Mouse (Mus musculus) neural tube, embryonic 14.5 days (tissue): ENCODE results near the gene Trabd2b. TPM values are rescaled to one million over a fixed set of nuclear protein-coding genes. Genes with fewer than 3 reads are reported as not detected.

Experiments used
- ATAC-seq: fragments of 200-750 bp; cut with Nextera tagmentation; 2 replicates; pipeline ENCODE4 v1.8.0; 2017; ENCODE audit warnings: low read depth, mild to moderate bottlenecking, moderate TSS enrichment, moderate library complexity
- H3K27ac ChIP-seq: fragments of 300-500 bp; sonication (generic); 2 replicates; pipeline ENCODE4 v1.5.1; 2014; ENCODE audit warnings: low read depth, mild to moderate bottlenecking, control low read depth, low read length, moderate library complexity, mixed read lengths
- H3K27me3 ChIP-seq: fragments of 300-500 bp; sonication (generic); 2 replicates; pipeline ENCODE4 v1.6.1; 2014; ENCODE audit warnings: low read length; ENCODE audit not compliant: control insufficient read depth, insufficient read depth
- H3K36me3 ChIP-seq: fragments of 300-500 bp; sonication (generic); 2 replicates; pipeline ENCODE4 v1.6.1; 2014; ENCODE audit warnings: low read length, mixed read lengths; ENCODE audit not compliant: control insufficient read depth, insufficient read depth
- H3K4me1 ChIP-seq: fragments of 300-500 bp; sonication (generic); 2 replicates; pipeline ENCODE4 v1.6.1; 2014; ENCODE audit warnings: low read length; ENCODE audit not compliant: control insufficient read depth, insufficient read depth
- H3K4me2 ChIP-seq: fragments of 300-500 bp; sonication (generic); 2 replicates; pipeline ENCODE4 v1.6.1; 2014; ENCODE audit warnings: mild to moderate bottlenecking, low read depth, low read length, control low read depth
- H3K4me3 ChIP-seq: fragments of 300-500 bp; sonication (generic); 2 replicates; pipeline ENCODE4 v1.5.1; 2014; ENCODE audit warnings: low read depth, low read length, control low read depth, mixed read lengths
- H3K9ac ChIP-seq: fragments of 300-500 bp; sonication (generic); replicated peaks from 2 replicates; pipeline ENCODE4 v1.6.1; 2014; ENCODE audit warnings: low read depth, mild to moderate bottlenecking, control low read depth, low read length, mixed read lengths
- H3K9me3 ChIP-seq: fragments of 300-500 bp; sonication (generic); 2 replicates; pipeline ENCODE4 v1.6.1; 2016; ENCODE audit warnings: low read length; ENCODE audit not compliant: control insufficient read depth
- WGBS: fragments of 180-500 bp; shearing (Covaris S2); extraction: QIAGEN DNeasy Blood & Tissue Kit; methylation state at CpG from one replicate; pipeline ENCODE4 v1.1.7; 2014; 5-methylcytosine and 5-hydroxymethylcytosine counted together
- polyA plus RNA-seq: library from polyadenylated mRNA; unstranded; fragments of >200 nt; fragmentation: Nextera tagmentation; extraction: Ambion mirVana; gene quantifications from 2 replicates; pipeline ENCODE4 v1.2.1, GENCODE M21; 2014

Gene Trabd2b
- polyA plus RNA-seq, 1 experiment from 2014 or later = 0.56 TPM

GRCm38 (mm10) chr4:114386395-114386811 lies 20.1 kb upstream of the Trabd2b start:
- H3K9ac ChIP-seq = no peak overlapping the region
- no peaks in the 10 kb centered on the region for H3K36me3 ChIP-seq
- no peaks in the 10 kb centered on the region for H3K27me3 ChIP-seq
- 47% methylated on average over 2 of the region's 2 CpGs for WGBS
- no peaks in the 10 kb centered on the region for H3K9me3 ChIP-seq
- H3K27ac ChIP-seq = no peak overlapping the region
- no peak overlapping the region for H3K4me3 ChIP-seq
- no peak overlapping the region for H3K4me2 ChIP-seq
- H3K4me1 ChIP-seq = no peaks in the 10 kb centered on the region
- no peak for ATAC-seq

- H3K27ac ChIP-seq = no peak overlapping the region
- no peak overlapping the region for H3K4me2 ChIP-seq
- H3K4me3 ChIP-seq = no peak overlapping the region
- no peak overlapping the region for H3K9ac ChIP-seq
- no peaks in the 10 kb centered on the region for H3K27me3 ChIP-seq
- no peaks in the 10 kb centered on the region for H3K9me3 ChIP-seq
- ATAC-seq = no peak
- no peaks in the 10 kb centered on the region for H3K4me1 ChIP-seq
- no peaks in the 10 kb centered on the region for H3K36me3 ChIP-seq
- WGBS = 87% methylated on average over 2 of the region's 2 CpGs
Measured at GRCm38 (mm10) chr4:114387527-114388135, 18.9 kb upstream of the Trabd2b start.

- Histone ChIP-seq H3K4me2 (no peak overlapping the region), H3K4me1 (no peaks in the 10 kb centered on the region), H3K27ac (no peak overlapping the region), H3K9ac (no peak overlapping the region), H3K9me3 (no peaks in the 10 kb centered on the region), H3K36me3 (no peaks in the 10 kb centered on the region), H3K27me3 (no peaks in the 10 kb centered on the region), H3K4me3 (no peak overlapping the region)
- no peak for ATAC-seq
- WGBS = 87% methylated on average over 3 of the region's 3 CpGs
Measured at GRCm38 (mm10) chr4:114388306-114388705, 18.2 kb upstream of the Trabd2b start.

GRCm38 (mm10) chr4:114389653-114390052 lies 16.9 kb upstream of the Trabd2b start:
- no peaks in the 10 kb centered on the region for H3K9me3 ChIP-seq
- no peaks in the 10 kb centered on the region for H3K4me1 ChIP-seq
- H3K27ac ChIP-seq = no peak overlapping the region
- no peak overlapping the region for H3K4me2 ChIP-seq
- no peak overlapping the region for H3K4me3 ChIP-seq
- H3K36me3 ChIP-seq = no peaks in the 10 kb centered on the region
- H3K9ac ChIP-seq = no peak overlapping the region
- no peak for ATAC-seq
- H3K27me3 ChIP-seq = no peaks in the 10 kb centered on the region

- Histone ChIP-seq H3K9ac (no peak overlapping the region), H3K9me3 (no peaks in the 10 kb centered on the region), H3K4me3 (no peak overlapping the region), H3K36me3 (no peaks in the 10 kb centered on the region), H3K27me3 (no peaks in the 10 kb centered on the region), H3K4me1 (no peaks in the 10 kb centered on the region), H3K27ac (no peak overlapping the region), H3K4me2 (no peak overlapping the region)
- no peak for ATAC-seq
Measured at GRCm38 (mm10) chr4:114397625-114398024, 8.9 kb upstream of the Trabd2b start.

- no peak for ATAC-seq
- no peaks in the 10 kb centered on the region for H3K27me3 ChIP-seq
- 58% methylated on average over 3 of the region's 3 CpGs for WGBS
- H3K9me3 ChIP-seq = no peaks in the 10 kb centered on the region
- H3K27ac ChIP-seq = no peak overlapping the region
- H3K4me2 ChIP-seq = no peak overlapping the region
- no peaks in the 10 kb centered on the region for H3K36me3 ChIP-seq
- H3K4me1 ChIP-seq = no peaks in the 10 kb centered on the region
- H3K9ac ChIP-seq = no peak overlapping the region
- no peak overlapping the region for H3K4me3 ChIP-seq
Measured at GRCm38 (mm10) chr4:114399821-114400220, 6.7 kb upstream of the Trabd2b start.

GRCm38 (mm10) chr4:114401993-114402731 lies 4.4 kb upstream of the Trabd2b start:
- WGBS = 71% methylated on average over 7 of the region's 7 CpGs
- Histone ChIP-seq H3K9ac (no peak overlapping the region), H3K4me2 (no peak overlapping the region), H3K9me3 (no peaks in the 10 kb centered on the region), H3K27me3 (peaks cover 5% of the 10 kb centered on the region), H3K36me3 (no peaks in the 10 kb centered on the region), H3K4me1 (peaks cover 4% of the 10 kb centered on the region; the same call in 1 of the 2 replicates), H3K27ac (no peak overlapping the region), H3K4me3 (no peak overlapping the region)
- ATAC-seq = no peak

- peak overlapping the region; percentile 69 for H3K4me3 ChIP-seq
- peak overlapping the region; percentile 93 for H3K4me2 ChIP-seq
- peaks cover 4% of the 10 kb centered on the region; the same call in 1 of the 2 replicates for H3K4me1 ChIP-seq
- H3K36me3 ChIP-seq = no peaks in the 10 kb centered on the region
- peaks cover 8% of the 10 kb centered on the region for H3K27me3 ChIP-seq
- ATAC-seq = peak; percentile 87
- peak overlapping the region; percentile 72 for H3K9ac ChIP-seq
- no peaks in the 10 kb centered on the region for H3K9me3 ChIP-seq
- no peak overlapping the region; the same call in 1 of the 2 replicates for H3K27ac ChIP-seq
- WGBS = 2% methylated on average over 36 of the region's 74 CpGs
Measured at GRCm38 (mm10) chr4:114405682-114406354, 706 bp upstream of the Trabd2b start.

- ATAC-seq = no peak
- Histone ChIP-seq H3K4me3 (no peak overlapping the region), H3K9ac (no peak overlapping the region), H3K27me3 (peaks cover 8% of the 10 kb centered on the region), H3K4me1 (peaks cover 4% of the 10 kb centered on the region; the same call in 1 of the 2 replicates), H3K36me3 (no peaks in the 10 kb centered on the region), H3K27ac (no peak overlapping the region), H3K9me3 (no peaks in the 10 kb centered on the region), H3K4me2 (peak overlapping the region; percentile 5; the same call in 1 of the 2 replicates)
- WGBS = 70% methylated on average over 3 of the region's 3 CpGs
Measured at GRCm38 (mm10) chr4:114407516-114407915, 992 bp downstream of the Trabd2b start.
